Mouse (Mus musculus) layer of hippocampus, postnatal 10 days (tissue): ENCODE measurements around the gene Dtx3. TPM values are rescaled to one million over a fixed set of nuclear protein-coding genes. Genes with fewer than 3 reads are reported as not detected.

Experiments
- DNase-seq, 2 experiments: peaks; one replicate each; pipeline ENCODE4 v3.0.0; 2021; ENCODE audit warnings: low spot score in 2 of 2
- total RNA-seq, 2 experiments: library from RNA; stranded (reverse); gene quantifications; 2 replicates each; pipeline ENCODE4 v1.2.3; 2021

Dtx3 gene
- total RNA-seq, 2 experiments from 2014 or later = 187 to 203 TPM

DNA sequence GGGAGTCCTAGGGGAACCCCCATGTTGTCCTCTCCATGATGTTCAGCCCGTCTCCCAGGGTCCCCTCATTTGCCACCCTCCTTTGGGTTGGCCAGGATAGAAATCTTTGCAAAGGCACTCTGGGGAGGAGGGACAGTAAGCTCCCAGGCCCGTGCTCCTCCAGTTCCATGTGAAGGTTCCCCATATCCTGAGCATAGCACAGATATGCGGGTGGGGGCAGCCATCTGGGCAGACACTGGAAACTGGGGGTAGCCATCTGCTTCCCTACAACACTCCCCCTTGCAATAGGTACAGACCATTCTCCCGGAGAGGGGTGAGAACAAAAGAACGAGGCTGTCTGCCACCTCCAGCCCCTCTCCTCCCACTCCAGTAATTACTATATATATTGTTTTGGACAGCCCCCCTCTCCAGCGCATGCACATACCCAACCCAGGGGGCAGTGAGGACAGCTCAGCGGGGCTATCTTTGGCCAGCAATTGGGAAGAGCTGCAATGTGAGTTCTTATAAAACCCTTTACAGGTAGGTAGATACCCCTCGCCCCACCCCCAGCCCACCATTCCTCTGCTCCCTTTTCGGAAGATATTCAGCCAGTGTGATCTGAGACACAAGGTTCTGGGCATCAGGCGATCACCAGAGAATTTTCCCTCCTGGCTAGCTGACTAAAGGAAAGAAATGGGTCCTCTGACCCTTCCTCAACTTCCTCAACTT, 8.0 kb downstream of the Dtx3 start:
- peak; percentile 56 to 70 for DNase-seq

DNA sequence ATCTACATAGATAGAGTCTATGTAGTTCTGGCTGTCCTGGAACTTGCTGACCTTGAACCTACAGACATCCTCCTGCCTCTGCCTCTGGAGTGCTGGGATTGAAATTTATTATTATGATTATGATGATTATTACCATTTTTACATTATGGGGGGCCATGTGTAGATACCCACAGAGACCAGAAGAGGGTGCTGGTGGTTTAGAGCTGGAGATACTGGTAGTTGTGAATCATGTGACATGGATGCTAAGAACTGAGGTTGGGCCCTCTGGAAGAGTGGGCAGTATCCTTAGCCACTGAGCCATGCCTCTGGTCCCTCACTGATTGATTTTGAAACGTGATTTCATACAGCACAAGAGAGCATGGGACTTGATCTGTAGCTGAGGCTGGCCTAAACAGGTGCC, 9.1 kb downstream of the Dtx3 start:
- DNase-seq = no peak

DNA sequence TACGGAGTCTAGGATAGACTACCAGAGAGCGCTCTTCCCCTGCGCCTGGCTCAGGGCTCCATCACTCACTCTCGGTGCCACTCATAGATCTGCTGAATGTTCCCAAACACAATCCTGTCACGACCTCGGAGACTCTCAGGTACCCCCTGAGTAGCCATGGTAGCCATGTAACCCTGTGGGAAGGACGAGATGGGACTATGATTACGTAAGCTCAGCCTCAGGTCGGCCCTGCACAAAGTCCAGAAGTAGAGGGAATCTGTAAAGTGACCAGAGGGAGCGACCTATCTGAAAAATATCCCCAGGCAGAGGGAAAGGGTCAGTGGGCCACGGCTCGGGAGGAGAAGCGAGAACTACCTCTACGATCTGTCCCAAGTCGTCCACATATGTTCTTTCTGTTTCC, 10.0 kb downstream of the Dtx3 start:
- no peak for DNase-seq

DNA sequence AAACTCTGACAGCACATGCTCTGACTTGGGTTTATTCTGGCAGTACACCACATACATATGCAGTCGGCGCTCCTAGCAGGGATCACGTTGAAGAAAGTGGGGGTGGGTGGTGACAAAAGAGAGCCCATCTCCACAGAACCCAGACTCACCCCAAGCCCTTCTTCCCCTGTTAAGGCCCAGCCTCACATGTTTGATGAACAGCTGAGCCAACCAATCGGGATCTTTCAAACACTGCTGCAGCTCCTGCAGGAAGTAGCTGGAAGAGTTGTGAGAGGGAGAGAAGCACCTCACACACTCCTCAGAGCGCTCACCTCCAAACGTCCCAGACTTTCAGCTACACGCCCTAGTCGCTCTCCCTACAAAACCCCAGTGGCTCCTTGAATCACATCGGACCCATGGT, 10.4 kb downstream of the Dtx3 start:
- no peak for DNase-seq

DNA sequence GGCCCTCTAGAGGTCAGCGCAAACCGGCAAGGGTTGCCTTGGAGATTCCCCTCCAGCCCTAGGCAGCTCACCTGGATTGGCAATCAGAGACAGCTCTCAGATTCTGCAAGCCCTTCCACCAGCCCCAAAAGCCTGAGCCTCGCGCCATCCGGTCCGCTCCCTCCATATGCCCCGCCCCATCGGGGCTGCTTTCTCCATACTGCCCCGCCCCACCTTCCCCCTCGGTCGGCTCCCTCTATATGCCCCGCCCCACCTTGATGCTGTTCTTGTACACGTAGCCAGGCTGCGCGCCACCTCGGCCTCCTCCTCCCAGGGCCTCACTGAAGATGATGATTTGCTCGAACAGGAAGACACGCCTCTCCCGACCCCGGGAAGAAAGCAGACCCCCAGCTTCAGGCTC, 11.8 kb downstream of the Dtx3 start:
- DNase-seq = no peak

DNA sequence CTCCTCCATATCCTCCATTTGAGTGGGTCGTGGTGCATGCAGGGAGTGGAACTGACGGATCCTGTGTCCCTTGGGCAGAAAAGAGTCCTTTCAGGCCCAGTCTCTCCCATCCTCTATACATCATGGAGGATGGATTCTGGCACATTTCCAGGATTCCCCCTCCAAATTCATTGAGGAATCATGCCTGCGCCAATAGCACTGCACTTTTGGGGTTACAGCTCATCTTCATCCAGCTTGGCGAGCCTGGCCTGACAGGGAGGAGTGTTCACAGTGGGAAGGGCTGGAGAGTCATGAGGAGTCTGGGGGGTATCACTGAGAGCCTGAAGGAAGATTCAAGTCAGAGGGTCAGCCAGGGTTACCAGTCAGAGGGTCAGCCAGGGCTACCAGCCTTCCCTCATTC, 12.9 kb downstream of the Dtx3 start:
- no peak for DNase-seq

DNA sequence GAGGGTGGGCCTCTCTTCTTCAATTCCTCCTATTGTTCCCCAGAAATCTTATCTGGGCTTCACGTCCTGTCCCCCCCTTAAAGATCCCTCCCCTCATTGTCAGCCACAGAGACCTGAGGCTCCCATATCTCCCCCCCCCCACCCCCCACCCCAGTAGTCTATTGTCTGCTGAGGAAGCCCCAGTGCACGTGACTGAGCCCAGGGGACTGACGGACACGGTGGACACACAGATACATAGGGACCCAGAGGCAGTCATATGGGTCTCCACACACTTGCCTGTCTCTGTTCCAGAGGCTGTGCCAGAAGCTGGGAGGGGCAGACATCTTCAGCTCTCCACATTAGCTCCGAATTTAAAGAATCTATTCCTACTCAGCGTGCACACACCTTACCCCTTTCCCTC, 14.0 kb downstream of the Dtx3 start:
- DNase-seq = no peak

DNA sequence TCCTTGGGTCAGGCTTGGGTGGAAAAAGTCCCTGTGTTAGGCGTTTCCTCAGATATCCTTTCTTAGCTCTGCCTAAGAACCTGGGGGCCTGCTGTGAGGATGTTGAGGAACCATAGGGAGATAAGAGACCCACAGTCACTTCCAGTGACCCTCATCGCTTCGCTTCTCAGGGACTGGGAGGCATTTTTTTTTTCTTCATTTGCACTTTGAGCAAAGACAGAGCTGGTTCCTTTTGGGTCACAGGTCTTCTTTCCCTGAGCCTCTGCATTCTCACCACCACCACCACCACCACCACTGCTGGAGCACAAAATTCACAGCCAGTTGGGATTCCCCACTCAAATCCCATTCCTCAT, 14.9 kb downstream of the Dtx3 start:
- no peak for DNase-seq

DNA sequence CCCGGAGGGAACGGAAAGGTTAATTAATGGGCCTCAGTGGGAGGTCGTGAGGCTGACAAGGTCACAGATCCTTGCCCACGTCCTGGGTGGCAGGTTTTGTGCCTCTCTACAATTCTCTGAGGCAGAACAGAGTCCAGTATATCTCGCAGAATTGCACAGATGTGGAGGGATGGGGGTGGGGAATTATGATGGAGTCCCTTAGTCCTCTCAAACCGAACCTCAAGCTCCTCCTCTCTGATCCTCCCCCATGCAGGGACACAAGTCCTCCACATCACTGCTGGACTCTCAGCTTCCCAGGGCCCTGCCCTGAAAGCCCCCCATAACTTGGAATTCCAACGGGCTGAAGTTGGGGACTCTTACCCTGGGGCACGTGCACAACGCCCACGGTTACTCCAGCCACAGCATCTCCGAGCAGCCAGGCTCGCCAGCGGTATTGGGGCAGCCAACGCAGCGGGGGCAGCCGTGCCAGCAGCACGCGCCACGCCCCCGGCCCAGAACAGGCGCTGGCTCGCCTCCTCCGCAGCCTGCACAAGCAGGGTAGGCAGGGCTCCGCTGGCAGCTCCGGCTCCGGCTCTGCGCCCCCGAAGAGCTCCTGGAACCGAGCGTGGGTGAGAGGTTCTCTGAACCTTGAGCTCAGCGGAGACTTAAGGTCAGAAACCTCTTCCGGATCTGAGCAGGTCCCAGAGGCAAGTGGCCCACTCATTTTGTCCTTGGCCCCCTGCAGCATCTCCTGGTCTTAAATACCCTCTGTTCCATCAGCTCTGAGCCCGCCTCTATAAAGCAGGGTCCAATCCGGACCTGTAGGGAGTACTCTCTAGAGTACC, 15.4 kb downstream of the Dtx3 start, which contains the start of gene Slc26a10:
Gene Slc26a10, minus strand, starts transcription at position 775 of the 824 bp plus-strand sequence.
- DNase-seq = peak in 1 of 2 experiments; percentile 64

DNA sequence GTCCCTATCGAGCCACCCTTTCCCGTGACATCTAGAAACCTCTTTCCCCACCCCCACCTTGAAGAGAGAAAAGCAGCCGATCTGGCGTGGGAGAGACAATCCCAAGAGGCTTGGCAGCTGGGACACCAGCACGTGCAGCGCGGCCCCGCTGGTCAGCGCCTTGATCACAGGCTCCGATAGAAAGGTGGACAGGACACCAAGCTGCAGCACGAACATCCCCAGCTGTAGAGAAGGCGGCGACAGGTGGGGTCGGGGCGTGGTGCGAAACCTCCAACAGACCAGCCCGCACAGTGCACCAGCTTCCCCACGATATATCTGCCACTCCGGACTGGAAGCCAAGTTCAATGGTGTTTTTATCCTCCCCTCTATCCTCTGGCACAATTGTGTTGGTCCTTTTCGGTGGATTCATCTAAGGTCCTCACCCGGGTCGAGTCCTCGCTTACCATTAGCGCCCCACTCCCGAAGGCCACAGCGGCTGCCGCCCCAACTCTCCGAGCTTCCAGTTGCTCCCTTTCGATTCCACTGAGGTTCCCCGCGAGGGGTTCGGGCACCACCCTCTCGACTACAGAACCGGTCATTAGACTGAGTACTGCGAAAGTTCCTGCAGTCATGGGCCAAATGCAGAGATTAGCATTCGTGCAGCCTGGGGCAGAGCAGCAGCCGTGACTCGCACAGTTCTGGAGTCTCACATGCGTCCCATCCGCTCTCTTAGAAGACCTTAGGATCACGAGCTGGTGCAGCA, 17.1 kb downstream of the Dtx3 start:
- peak in 1 of 2 experiments; percentile 20 for DNase-seq

DNA sequence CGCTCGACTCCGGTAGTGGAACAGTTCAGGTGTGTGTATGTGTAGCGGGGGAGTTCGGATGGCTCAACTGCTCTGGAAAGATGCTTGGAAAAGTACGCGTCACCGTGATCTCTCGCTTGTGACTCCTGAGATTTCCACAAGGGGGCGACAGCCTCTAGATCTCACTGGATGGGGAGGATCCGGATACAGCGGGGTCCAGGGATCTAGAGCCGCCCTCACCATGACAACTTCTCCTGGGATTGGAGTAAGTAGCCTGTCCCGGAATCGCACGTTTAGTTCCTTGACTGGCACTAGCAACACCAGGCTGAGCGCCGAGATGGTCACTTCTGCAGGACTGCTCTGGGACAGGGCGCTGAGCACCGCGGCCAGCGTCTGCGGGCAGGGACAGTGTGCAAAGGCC, 17.8 kb downstream of the Dtx3 start:
- peak; percentile 85 to 87 for DNase-seq

DNA sequence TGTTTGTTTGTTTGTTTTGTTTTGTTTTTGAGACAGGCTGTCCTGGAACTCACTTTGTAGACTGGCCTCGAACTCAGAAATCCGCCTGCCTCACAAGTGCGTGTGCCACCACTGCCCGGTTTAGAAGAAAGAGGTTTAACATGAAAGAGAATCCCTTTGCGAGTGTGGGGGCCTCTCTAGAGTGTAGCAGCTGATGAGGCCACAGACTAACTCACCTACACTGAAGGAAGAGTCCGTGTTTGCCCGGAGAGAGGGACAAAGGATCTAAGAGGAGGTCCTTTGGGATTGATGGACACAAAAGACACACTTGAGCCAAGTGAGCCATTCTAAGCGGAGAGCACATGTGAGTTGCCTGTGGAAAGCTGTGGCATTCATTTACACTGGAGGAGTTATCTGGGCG, 18.3 kb downstream of the Dtx3 start:
- peak in 1 of 2 experiments; percentile 3 for DNase-seq

DNA sequence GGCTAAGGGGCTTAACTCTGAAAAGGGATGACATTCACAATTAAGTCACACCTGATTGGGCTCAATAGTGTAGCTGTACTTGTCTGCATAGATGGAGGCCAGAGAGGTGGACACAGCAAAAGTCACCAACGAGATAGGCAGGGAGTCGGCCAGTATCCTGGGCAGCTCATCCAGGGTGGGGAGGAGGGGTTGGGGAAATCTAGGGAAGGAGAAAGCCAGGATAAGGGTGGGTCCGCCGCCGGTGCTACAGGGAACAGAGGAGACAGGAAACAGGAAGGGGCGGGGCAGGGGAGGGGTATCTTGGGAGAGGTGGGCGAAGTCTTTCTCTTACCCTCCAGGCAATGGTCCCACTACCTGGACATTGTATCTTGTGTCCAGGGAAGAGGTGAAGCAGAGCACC, 18.8 kb downstream of the Dtx3 start:
- DNase-seq = no peak

DNA sequence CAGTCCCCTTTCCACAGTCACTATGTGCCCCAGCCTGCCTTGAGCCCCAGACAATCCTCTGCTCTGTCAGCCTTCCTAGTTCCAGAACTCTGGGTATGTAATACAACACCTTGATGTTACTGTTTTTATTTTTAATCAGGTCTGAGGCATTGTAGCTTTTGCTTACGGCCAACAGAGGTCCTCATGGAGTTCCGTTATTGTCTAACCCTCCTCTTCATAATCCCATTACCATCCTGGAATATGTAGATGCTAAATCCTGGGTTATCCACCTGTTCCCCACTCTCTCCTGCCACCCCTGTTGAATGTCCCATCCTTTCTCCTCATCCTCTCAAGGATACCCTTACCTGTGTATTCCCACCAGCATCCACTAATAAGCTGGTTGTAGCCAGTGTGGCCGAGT, 19.3 kb downstream of the Dtx3 start:
- DNase-seq = peak in 1 of 2 experiments; percentile 2

DNA sequence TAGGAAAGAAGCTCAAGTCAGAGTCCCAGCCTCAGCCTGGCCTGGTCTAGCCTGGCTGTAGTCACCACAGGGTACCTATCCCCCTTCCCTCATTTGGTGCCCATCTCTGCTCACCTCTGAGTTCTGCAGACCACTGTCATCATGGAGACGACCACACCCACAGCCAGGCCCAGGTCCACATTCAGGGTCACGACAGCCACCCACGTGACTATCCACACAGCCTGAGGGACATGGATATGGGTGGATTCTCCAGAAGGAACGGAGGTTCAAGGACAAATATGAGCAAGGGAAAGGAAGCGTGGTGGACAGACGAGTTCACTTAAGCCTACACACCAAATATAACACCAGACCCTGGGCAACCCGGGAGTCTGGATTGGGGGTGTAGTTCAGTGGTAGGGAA, 21.4 kb downstream of the Dtx3 start:
- DNase-seq = peak in 1 of 2 experiments; percentile 4

DNA sequence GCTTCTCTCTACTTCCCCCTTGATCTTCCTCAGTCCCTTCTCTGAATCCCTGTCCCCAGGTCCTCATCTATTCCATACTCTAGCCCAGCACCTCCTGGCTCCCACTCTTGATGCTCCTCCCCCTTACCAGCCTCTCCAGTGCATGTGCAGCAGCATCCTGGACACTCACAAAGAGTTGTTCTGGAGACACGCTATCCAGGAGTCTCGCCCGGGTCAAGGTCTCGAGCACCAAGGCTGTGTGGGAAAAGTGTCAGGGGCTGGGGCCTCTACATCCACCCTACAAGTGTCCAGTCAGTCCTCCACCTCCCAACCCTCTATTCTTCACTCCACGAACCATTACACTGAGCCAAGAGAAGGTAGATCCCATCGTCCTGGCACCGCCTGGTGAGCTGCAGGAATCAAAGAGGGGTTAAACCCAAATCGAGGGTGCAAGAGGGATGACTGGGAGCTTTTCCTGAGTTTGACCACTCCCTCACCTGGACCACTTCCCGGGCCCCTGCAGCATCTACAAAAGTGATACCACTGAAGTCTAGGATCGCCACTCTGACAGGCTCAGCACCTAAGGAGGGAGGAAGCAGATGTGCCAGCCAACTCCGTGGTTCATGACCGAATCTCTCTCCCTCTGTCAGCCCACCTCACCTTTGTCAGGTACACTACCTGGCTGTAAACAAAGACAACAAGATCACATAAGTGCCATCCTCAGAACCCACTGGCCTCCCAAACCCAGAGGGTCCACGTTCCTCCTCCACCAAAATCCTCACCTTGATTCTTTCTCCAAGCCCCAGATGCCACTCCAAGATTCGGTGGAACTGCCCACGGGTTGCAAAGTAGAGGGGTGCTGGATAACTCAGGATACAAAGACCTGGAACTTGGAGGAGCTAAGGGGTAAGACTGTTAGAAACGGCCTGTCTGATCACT, 22.1 kb downstream of the Dtx3 start:
- peak; percentile 4 to 11 for DNase-seq

DNA sequence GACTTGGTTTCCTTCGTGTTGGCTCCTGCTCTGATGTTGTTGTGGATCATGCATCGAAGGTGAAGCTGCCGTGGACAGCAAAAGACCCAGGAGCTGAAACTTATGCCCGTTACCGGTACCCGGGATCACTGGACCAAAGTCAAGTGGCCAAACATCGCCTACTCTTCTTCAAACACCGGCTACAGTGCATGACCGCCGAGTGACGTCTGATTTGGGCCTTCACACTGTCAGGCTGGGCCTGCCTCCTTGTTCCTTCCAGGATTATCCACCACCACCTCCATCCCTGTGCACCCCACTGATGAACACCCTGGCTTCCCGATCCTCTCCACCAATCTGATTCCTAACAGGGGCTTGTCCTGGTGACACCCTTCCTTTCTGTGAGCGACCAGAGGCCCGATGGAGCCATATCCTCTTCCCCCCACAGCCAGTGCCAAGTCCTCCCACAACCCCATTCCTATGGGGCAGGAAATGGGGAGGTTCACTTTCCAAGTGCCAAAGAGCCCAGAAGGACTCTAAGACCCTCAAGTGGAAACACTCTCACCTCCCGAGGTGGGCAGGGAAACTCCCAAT, 23.8 kb downstream of the Dtx3 start:
- DNase-seq = no peak

DNA sequence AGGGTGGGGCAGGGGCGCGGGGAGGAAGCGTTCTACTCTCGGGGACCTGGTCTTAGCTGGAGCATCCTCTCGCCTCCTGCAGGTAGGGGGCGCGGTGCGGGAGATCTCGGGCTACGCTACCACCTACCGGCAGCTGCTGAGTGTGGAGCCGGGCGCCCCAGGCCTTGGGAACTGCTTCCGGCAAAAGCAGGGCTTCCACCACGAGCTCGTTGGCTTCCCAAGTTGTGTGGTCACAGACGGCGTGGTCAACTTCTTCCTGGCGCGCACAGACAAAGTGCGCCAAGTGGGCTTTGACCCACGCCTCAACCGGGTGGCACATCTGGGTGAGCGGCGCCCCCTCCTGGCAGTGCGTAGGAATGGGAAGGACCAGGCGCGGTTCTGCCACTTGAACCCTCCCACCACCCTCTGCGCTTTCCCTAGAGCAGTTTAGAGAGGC, 24.7 kb downstream of the Dtx3 start:
- peak; percentile 72 to 80 for DNase-seq

DNA sequence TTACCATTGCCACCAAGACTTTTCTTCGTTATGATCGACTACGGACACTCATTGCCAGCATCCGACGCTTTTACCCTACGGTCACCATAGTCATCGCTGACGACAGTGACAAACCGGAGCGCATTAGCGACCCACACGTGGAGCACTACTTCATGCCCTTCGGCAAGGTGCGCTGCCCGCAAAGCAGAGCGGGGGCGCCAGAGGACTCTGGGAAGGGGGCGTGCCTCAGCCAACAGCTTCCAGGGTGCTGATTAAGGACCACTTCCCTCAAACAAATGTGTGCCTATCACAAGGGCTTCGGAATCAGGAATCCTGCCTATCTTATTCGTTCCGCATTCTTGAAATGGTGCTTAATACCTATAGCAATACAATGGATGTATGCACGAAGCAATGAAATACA, 25.5 kb downstream of the Dtx3 start:
- DNase-seq = peak in 1 of 2 experiments; percentile 56

DNA sequence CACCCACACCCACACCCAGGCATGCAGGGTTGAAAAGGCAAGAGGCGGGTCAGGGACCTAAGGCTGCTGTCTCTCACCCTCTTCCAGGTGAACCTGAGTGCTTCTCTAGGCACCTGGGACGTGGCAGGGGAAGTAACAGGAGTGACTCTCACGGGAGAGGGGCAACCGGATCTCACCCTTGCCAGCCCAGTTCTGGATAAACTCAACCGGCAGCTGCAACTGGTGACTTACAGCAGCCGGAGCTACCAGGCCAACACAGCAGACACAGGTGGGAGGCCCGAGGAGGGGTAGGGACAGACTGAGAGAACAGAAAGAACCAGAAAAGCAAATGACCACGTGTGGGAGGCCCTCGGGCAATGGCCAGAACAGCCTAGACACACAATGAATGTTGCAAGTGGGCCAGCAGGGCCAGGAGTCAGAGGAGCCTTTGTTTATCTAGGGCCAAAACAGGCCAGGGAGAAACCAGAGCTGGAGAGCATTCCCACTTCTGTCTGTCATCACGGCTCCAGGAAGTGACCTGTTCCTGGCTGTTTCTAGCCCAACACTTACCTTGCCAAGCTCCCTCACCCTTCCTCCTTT, 27.8 kb downstream of the Dtx3 start:
- DNase-seq = no peak
